Mouse (Mus musculus): ENCODE measurements at regions not wholly inside any gene's neighbourhood (a gene's known extent, or its start where the extent isn't known, plus 50 kb on each side); places are given as distances from the start of the nearest gene placed in this dataset.
A peak's percentile ranks its signal among the peaks of the same experiment; 100 is the strongest.

DNA sequence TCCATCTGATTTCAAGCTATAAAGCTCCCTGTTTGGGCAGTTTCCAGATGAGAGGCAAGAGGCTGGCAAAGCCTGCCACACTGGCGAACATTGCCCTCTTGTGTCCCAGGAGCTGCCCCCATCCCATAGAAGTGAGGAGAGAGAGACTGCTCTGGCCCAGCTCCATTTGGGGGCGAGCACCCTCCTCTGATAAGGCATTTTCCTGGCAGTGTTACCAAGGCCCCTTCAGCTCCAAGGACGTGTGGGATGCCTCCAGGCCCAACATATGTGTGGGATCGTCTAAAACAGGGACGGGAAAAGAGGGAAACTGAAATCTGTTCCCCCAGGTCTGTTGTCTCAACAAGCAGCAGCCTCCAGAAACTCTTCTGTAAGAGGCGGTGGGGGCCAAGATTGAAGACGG, 88.0 kb upstream of the Csf3r start:
- DNase-seq (ENCODE audit: low spot score): no peak

GRCm38 (mm10) chr4:125938186-125938585, 86.2 kb upstream of the Csf3r start:
- DNase-seq (ENCODE audit: low spot score): no peak

DNA sequence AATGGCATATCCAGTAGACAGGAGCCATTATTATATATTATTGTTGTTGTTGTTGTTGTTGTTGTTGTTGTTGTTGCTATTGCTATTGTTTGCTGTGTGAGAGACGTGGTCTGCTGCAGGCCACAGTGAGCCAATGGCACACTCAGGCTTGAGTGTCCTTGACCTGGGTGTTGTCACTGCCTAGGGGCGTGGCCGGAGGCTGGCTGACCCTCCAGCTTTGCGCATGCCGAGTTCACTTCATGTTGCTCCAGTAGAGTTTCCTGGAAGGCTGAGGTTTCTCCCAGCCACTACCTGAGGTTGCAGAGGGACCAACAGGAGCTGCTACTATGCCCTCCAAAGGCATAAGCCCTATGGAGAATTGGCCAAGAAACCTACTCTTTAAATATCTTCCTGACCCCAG, 83.1 kb upstream of the Csf3r start:
- no peak for DNase-seq (ENCODE audit: low spot score)

DNA sequence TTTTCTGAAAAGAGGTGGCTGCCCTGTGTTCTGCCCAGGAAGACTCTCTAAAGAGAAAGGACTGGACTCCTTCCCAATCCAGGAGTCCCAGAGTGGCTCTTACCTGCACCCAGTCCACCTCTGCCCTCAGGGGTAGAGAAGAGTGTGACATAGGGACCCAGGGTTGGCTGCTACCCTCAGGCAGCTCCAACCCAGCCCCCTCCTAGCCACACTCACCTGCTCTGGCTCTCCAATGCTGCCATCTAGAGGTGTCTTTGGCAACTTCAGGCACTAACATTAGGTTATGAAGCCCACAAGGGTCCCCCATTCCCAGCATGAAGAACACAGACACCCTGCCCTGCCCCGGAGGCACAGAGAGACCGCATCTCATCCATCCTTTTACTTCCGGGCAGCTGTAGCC, 82.4 kb upstream of the Csf3r start:
- DNase-seq (ENCODE audit: low spot score): no peak

- DNase-seq (ENCODE audit: low spot score): no peak
Measured at GRCm38 (mm10) chr4:125945062-125945461, 79.3 kb upstream of the Csf3r start.

DNA sequence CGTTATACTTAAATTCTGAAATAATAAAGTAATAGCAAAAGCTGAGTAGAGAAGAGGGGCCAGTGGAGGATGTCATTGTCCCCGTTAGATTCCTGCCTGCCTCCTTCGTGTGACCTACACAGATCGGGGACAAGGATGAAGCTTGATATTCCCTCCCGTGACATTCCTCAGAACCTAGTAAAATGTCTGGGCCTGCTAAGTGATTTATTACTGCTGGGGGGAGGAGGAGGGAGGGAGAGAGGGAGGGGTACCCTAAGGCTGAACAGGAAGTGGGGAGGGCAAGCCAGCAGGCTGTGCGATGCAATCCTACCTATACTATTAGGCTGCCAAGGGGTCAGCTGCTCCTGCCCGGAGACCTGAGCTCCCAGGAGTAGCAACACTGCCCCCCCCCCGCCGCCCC, 64.9 kb upstream of the Csf3r start:
- DNase-seq (ENCODE audit: low spot score): no peak

GRCm38 (mm10) chr4:125960704-125961279, 63.6 kb upstream of the Csf3r start:
- DNase-seq (ENCODE audit: low spot score): no peak

- peak; percentile 15 for DNase-seq (ENCODE audit: low spot score)
Measured at GRCm38 (mm10) chr4:125962677-125963076, 61.7 kb upstream of the Csf3r start.
